Mouse (Mus musculus) erythroblast, embryonic 14.5 days (primary cell): ENCODE measurements around the gene Klhl24.

ENCODE experiments used
- GATA1 ChIP-seq: IDR thresholded peaks from 2 replicates; pipeline ENCODE4 v1.6.1; 2012; ENCODE audit warnings: low read length, inconsistent platforms, mixed read lengths
- TAL1 ChIP-seq: IDR thresholded peaks from 3 replicates; pipeline ENCODE4 v1.6.1; 2012; ENCODE audit warnings: low read length, inconsistent platforms, mixed read lengths

GRCm38 (mm10) chr16:20169471-20170106 is 72.2 kb downstream of the Klhl24 start:
- TF ChIP-seq GATA1 (no peak), TAL1 (peak; percentile 60; the same call in 2 of the 3 replicates)
